Mouse (Mus musculus): ENCODE results near the gene Degs2. TPM values are rescaled to one million over a fixed set of nuclear protein-coding genes. Genes with fewer than 3 reads are reported as not detected.

The Degs2 gene
- polyA plus RNA-seq, 2 experiments = 0.18 TPM; not detected in 1

DNA sequence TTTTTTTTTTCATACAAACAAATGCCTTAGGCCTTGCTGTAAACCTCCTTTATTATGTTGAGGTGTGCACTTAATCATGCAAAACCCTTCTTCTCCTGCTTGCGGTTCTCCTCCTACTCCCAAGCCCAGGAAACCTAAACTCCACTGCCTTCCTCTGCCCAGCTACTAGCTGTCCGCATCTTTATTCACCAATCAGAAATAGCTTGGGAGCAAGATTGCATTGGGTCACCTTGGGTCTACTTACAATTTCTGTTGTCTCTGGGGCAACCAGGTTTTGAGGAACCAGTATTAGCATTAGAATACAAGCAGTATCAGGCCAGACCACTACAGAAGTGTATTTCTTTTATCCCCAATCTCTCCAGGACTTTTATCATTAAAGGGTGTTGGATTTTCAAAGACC lies 32.3 kb upstream of the Degs2 start:
- no peak overlapping the region for H3K9ac ChIP-seq (replicated peaks)
- H3K4me3 ChIP-seq (ENCODE audit: insufficient read depth in 1 of 2, low read depth in 2 of 2, low read length in 2 of 2) = no peak overlapping the region
- TF ChIP-seq EP300 (IDR thresholded peaks at IDR 0.05; ENCODE audit: low read depth) (no peak), CTCF (IDR thresholded peaks at IDR 0.05; ENCODE audit: low read depth) (no peak)
- H3K27me3 ChIP-seq (ENCODE audit: control insufficient read depth, insufficient read depth, low read length) = no peaks in the 10 kb centered on the region
- H3K36me3 ChIP-seq (replicated peaks; ENCODE audit: control insufficient read depth, insufficient read depth, low read depth) = no peaks in the 10 kb centered on the region
- H3K27ac ChIP-seq = no peak overlapping the region
- ATAC-seq (ENCODE audit: insufficient read depth) (no peak), DNase-seq (ENCODE audit: low read depth in 3 of 3, low spot score in 3 of 3) (no peak)
- 66% methylated on average over 2 of the region's 2 CpGs for WGBS (ENCODE audit: insufficient replicate concordance)
- no peaks in the 10 kb centered on the region for H3K4me1 ChIP-seq (replicated peaks; ENCODE audit: control insufficient read depth in 2 of 2, insufficient read depth in 2 of 2, low read length in 1 of 2)
- H3K9me3 ChIP-seq (ENCODE audit: control insufficient read depth, low read length) = no peaks in the 10 kb centered on the region
- no peak overlapping the region for H3K4me2 ChIP-seq (ENCODE audit: low read depth)

DNA sequence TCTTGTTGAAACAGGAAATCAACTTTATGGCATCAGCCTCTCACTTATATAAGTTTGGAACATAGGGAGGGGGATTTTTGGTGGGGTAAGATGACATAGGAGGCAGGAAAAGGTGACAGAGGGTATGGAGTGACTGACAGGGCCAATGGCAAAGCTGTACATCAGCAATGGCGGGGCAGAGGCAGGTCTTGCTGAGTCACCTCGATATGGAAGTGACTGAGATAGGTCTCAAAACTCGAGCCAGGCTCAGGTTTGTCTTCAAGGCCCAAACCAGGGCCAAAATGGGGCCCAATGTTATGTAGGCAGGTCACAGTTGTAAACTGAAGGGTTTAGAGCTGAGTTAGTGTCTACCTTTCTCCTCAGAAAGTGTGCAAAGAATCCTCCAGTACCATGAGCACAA lies 21.7 kb upstream of the Degs2 start:
- 61% methylated on average over 3 of the region's 3 CpGs for WGBS (ENCODE audit: insufficient replicate concordance)
- Histone ChIP-seq H3K27me3 (ENCODE audit: control insufficient read depth, insufficient read depth, low read length) (no peaks in the 10 kb centered on the region), H3K27ac (no peak overlapping the region), H3K9me3 (ENCODE audit: control insufficient read depth, low read length) (no peaks in the 10 kb centered on the region; the same call in 1 of the 2 replicates), H3K9ac (replicated peaks) (no peak overlapping the region), H3K4me1 (replicated peaks; ENCODE audit: control insufficient read depth in 2 of 2, insufficient read depth in 2 of 2, low read length in 1 of 2) (no peaks in the 10 kb centered on the region), H3K4me3 (ENCODE audit: insufficient read depth in 1 of 2, low read depth in 2 of 2, low read length in 2 of 2) (no peak overlapping the region), H3K4me2 (ENCODE audit: low read depth) (no peak overlapping the region), H3K36me3 (replicated peaks; ENCODE audit: control insufficient read depth, insufficient read depth, low read depth) (no peaks in the 10 kb centered on the region)
- DNase-seq (ENCODE audit: low read depth in 3 of 3, low spot score in 3 of 3) (no peak), ATAC-seq (ENCODE audit: insufficient read depth) (no peak)
- TF ChIP-seq CTCF (IDR thresholded peaks at IDR 0.05; ENCODE audit: low read depth) = no peak
- no peak for TF ChIP-seq EP300 (IDR thresholded peaks at IDR 0.05; ENCODE audit: low read depth)

DNA sequence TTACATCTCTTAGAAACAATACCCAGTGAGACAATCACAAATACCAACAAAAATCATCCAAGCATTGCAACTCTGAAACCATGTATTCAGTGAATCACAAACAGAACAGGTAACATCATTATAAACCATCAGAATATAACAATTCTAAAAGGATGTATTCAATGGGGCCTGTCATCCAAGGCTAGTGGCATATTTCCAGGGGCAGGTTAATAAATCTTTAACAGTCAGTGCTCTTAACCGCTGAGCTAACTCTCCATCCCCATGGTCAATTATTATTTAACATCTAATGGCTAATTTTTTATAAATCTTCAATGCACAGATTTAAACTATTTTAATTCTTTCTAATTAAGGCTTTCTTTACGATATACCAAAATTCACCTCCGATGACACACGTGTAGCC lies 20.3 kb upstream of the Degs2 start:
- Histone ChIP-seq H3K9ac (replicated peaks) (no peak overlapping the region), H3K4me2 (ENCODE audit: low read depth) (no peak overlapping the region), H3K9me3 (ENCODE audit: control insufficient read depth, low read length) (no peaks in the 10 kb centered on the region; the same call in 1 of the 2 replicates), H3K27ac (no peak overlapping the region), H3K4me1 (replicated peaks; ENCODE audit: control insufficient read depth in 2 of 2, insufficient read depth in 2 of 2, low read length in 1 of 2) (no peaks in the 10 kb centered on the region), H3K27me3 (ENCODE audit: control insufficient read depth, insufficient read depth, low read length) (no peaks in the 10 kb centered on the region), H3K36me3 (replicated peaks; ENCODE audit: control insufficient read depth, insufficient read depth, low read depth) (no peaks in the 10 kb centered on the region), H3K4me3 (ENCODE audit: insufficient read depth in 1 of 2, low read depth in 2 of 2, low read length in 2 of 2) (no peak overlapping the region)
- TF ChIP-seq CTCF (IDR thresholded peaks at IDR 0.05; ENCODE audit: low read depth) = no peak
- no peak for ATAC-seq (ENCODE audit: insufficient read depth)
- DNase-seq (ENCODE audit: low read depth in 3 of 3, low spot score in 3 of 3) = no peak
- 75% methylated on average over 4 of the region's 4 CpGs for WGBS (ENCODE audit: insufficient replicate concordance)

DNA sequence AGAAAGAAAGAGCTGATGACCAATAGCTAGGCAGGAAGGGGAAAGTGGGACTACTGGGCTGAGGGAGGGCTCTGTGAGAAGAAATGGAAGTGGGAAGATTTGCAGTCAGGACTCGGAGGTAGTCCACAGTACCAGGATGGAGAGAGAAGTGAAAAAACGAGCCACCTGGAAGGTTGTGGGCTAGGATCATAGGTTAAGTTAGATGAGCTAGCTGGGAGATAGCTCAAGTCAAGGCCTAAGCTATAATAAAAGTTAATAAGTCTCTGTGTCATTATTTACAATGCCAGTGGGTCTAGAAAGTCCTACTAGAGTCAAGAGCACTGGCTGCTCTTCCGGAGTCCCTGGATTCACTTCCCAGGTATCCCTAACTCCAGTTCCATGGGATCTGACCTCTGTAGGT lies 16.4 kb upstream of the Degs2 start:
- 52% methylated on average over 3 of the region's 3 CpGs for WGBS (ENCODE audit: insufficient replicate concordance)
- DNase-seq (ENCODE audit: low read depth in 3 of 3, low spot score in 3 of 3) (no peak), ATAC-seq (ENCODE audit: insufficient read depth) (no peak)

DNA sequence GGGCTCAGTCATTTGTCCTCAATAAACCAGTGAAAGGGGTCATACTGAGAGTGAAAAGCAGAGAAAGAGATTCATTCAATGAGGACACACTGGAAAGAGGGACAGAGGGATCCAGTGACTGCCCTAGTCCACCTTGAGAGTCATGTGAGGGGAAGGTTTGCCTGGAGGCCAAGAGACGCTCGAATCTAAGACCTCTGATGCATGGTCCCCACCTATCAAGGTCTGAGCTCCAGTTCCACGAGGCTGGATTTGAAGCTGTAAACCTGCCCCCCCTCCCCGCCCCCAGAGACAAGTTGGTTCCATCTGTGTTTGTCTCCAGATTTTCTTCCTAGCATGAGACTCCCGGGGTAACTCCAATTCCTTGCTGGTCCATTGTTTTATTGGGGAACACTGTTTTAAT lies 13.7 kb upstream of the Degs2 start:
- TF ChIP-seq CTCF (IDR thresholded peaks at IDR 0.05; ENCODE audit: low read depth) = no peak
- no peak for TF ChIP-seq EP300 (IDR thresholded peaks at IDR 0.05; ENCODE audit: low read depth)
- no peak for ATAC-seq (ENCODE audit: insufficient read depth)
- no peaks in the 10 kb centered on the region for H3K9me3 ChIP-seq (ENCODE audit: control insufficient read depth, low read length)
- H3K9ac ChIP-seq (replicated peaks) = no peak overlapping the region
- H3K4me1 ChIP-seq (replicated peaks; ENCODE audit: control insufficient read depth in 2 of 2, insufficient read depth in 2 of 2, low read length in 1 of 2) = no peaks in the 10 kb centered on the region
- DNase-seq (ENCODE audit: low read depth in 3 of 3, low spot score in 3 of 3) = no peak
- 51% methylated on average over 5 of the region's 5 CpGs for WGBS (ENCODE audit: insufficient replicate concordance)
- no peak overlapping the region for H3K4me3 ChIP-seq (ENCODE audit: insufficient read depth in 1 of 2, low read depth in 2 of 2, low read length in 2 of 2)
- H3K36me3 ChIP-seq (replicated peaks; ENCODE audit: control insufficient read depth, insufficient read depth, low read depth) = no peaks in the 10 kb centered on the region
- H3K27ac ChIP-seq = no peak overlapping the region
- no peaks in the 10 kb centered on the region for H3K27me3 ChIP-seq (ENCODE audit: control insufficient read depth, insufficient read depth, low read length)
- H3K4me2 ChIP-seq (ENCODE audit: low read depth) = no peak overlapping the region

More for the DNA sequence above, 16.4 kb upstream of the Degs2 start:
- no peak overlapping the region for H3K9ac ChIP-seq (replicated peaks)
- H3K4me1 ChIP-seq (replicated peaks; ENCODE audit: control insufficient read depth in 2 of 2, insufficient read depth in 2 of 2, low read length in 1 of 2) = no peaks in the 10 kb centered on the region
- H3K36me3 ChIP-seq (replicated peaks; ENCODE audit: control insufficient read depth, insufficient read depth, low read depth) = no peaks in the 10 kb centered on the region
- H3K9me3 ChIP-seq (ENCODE audit: control insufficient read depth, low read length) = no peaks in the 10 kb centered on the region
- no peak for TF ChIP-seq EP300 (IDR thresholded peaks at IDR 0.05; ENCODE audit: low read depth)
- H3K27ac ChIP-seq = no peak overlapping the region
- no peaks in the 10 kb centered on the region for H3K27me3 ChIP-seq (ENCODE audit: control insufficient read depth, insufficient read depth, low read length)
- no peak overlapping the region for H3K4me3 ChIP-seq (ENCODE audit: insufficient read depth in 1 of 2, low read depth in 2 of 2, low read length in 2 of 2)
- no peak overlapping the region for H3K4me2 ChIP-seq (ENCODE audit: low read depth)
